Mouse (Mus musculus): ENCODE results near the gene Por. TPM values are rescaled to one million over a fixed set of nuclear protein-coding genes. Genes with fewer than 3 reads are reported as not detected.

The Por gene
- polyA plus RNA-seq (2012; rRNA removed) = 165 and 185 TPM in 2 replicates

GRCm38 (mm10) chr5:135669741-135670275, at the start of gene Por:
Gene Por, plus strand, starts transcription at chr5:135670033.

GRCm38 (mm10) chr5:135632117-135632796, 37.6 kb upstream of the Por start, which contains the start of gene Rhbdd2:
Gene Rhbdd2, plus strand, starts transcription at chr5:135632618.

GRCm38 (mm10) chr5:135743741-135744609, 74.1 kb downstream of the Por start, which contains the start of gene Tmem120a:
Gene Tmem120a, minus strand, starts transcription at chr5:135744448.

GRCm38 (mm10) chr5:135777796-135778470, 108.1 kb downstream of the Por start, which contains the start of gene Styxl1:
Gene Styxl1, minus strand, starts transcription at chr5:135778385.

GRCm38 (mm10) chr5:135778471-135779445, 108.9 kb downstream of the Por start, which contains the start of gene Mdh2:
Gene Mdh2, plus strand, starts transcription at chr5:135778480.

Other genes starting within 250 kb of the Por start
- 5.4 and 7.1 TPM in 2 replicates for gene Hip1, start 124.9 kb upstream of the Por start, polyA plus RNA-seq (2012; rRNA removed)
- gene Ccl26, start 106.5 kb upstream of the Por start, polyA plus RNA-seq (2012; rRNA removed) = not detected in 2 replicates
- 0.26 and 0.43 TPM in 2 replicates for gene Ccl24, start 97.0 kb upstream of the Por start, polyA plus RNA-seq (2012; rRNA removed)
- 20.7 and 24.9 TPM in 2 replicates for gene Rhbdd2, start 37.4 kb upstream of the Por start, polyA plus RNA-seq (2012; rRNA removed)
- 45.7 and 63.6 TPM in 2 replicates for gene Tmem120a, start 74.4 kb downstream of the Por start, polyA plus RNA-seq (2012; rRNA removed)
- gene Styxl1, start 108.4 kb downstream of the Por start, polyA plus RNA-seq (2012; rRNA removed) = 0.12 TPM in 1 of 2 replicates, not detected in the other
- 570 and 601 TPM in 2 replicates for gene Mdh2, start 108.4 kb downstream of the Por start, polyA plus RNA-seq (2012; rRNA removed)
- gene Srrm3, start 136.9 kb downstream of the Por start, polyA plus RNA-seq (2012; rRNA removed) = 0.80 and 0.88 TPM in 2 replicates
- 537 and 542 TPM in 2 replicates for gene Hspb1, start 217.9 kb downstream of the Por start, polyA plus RNA-seq (2012; rRNA removed)